Mouse (Mus musculus) layer of hippocampus, adult 18-20 months (tissue): Measurements from ENCODE around the gene Tle4. TPM values are rescaled to one million over a fixed set of nuclear protein-coding genes. Genes with fewer than 3 reads are reported as not detected.
"Not testable (repeated sequence)": the region's sequence is repeated elsewhere in the genome, so short reads cannot be mapped to it uniquely, and the experiment has no call there.

Source experiments
- DNase-seq, 2 experiments: peaks; one replicate each; pipeline ENCODE4 v3.0.0; 2022; ENCODE audit warnings: low spot score in 2 of 2
- long read RNA-seq: library from polyadenylated mRNA; stranded (forward); transcript quantifications from one replicate; pipeline ENCODE4 v2.0.0, GENCODE M21; 2021
- total RNA-seq, 2 experiments: library from RNA; stranded (reverse); gene quantifications; 2 replicates each; pipeline ENCODE4 v1.2.3; 2021

Tle4 gene
- total RNA-seq, result 10 to 100 TPM; 44.4 TPM
- long read RNA-seq, partial matches to known transcripts, result 7 of 9 reads
- long read RNA-seq, other reads (novel, unspliced or antisense), result 2 of 9 reads

DNA sequence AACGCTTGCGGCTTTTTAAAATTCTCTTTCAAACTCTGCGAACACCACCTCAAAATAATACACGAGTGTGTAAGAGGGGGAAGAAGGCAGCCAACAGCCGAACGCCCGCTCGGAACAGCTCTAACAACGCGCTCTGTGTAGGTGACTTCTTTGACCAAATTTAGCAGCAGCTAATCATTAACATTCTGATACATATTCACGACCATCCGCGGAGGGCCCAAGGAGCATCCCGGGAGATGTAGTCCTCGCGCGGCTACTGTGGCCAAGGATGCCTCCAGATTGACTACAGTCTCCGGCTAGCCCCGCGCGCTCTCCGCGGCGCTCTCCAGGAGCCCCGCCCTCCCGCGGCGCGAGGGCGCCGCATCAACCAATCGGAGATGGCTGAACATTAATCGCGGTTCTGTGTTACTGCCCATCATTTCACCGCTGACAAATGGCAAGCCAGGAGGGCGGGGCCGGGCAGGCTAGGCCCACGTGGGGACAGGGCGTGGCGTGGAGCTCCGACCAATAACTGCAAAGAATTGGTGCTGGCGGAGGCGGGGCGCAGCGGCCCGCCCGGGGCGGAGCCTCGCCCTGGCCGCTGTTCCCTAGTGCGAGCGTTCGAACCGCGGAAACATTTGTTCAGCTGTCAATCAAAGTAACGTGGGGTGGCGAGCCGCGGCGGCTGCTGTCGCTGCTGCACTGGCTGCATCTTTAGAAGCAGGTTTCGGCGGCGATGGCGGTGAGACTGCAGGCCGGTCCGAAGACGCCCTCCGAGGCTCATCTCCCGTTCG, at the start of gene Tle4:
Tle4 (minus strand) TSS at position 135 of the 773 bp plus-strand sequence.
- peak; percentile 100 for DNase-seq

DNA sequence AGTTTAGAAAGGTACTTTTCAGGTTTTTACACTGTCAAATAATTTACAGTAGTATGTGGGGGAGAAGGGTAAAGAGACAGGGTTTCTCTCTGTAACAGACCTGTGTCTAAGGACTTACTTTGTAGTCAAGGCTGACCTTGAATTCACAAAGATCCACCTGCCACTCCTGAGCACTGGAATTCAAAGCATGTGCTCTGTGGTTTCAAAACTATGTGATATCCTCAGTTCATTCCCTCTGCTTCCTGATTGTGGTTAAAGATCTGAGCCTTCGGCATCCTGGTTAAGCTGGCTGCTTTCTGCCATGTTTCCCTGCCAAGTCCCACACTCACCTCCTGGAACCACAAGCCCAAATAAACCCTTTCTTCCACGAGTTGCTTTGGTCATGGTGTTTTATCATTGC, 47.8 kb upstream of the Tle4 start:
- no peak for DNase-seq

DNA sequence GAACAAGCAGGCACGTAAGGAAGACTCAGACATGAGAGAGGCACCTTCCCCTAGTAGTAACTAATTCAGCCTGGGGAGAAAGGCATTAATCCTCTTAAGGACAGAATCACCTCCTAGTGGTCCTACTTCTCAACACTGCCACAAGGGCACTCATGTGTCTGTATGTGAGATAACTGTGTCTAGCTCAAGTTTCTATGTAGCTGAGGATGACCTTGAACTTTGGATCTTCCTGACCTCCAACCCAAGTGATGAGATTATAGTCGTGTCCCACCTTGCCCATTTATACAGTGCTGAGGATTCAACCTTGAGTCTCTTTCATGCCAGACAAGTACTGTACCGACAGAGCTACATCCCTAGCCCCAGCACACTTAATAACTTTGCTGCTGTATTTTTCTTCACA, 46.9 kb upstream of the Tle4 start:
- DNase-seq, result no peak

DNA sequence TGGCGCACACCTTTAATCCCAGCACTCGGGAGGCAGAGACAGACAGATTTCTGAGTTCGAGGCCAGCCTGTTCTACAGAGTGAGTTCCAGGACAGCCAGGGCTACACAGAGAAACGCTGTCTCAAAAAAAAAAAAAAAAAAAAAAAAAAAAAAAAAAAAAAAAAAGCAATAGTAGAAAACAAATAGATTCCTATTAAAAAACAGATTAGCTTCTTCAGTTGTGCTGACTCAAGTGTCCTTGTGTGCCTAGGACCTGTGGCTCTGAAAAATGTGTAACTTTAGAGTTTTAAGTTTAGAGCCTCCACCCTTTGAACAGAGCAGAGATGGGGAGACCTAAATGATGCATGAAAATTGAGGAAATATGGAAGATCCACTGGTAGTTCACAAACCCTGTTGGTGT, 45.2 kb upstream of the Tle4 start:
- not testable (repeated sequence) for DNase-seq

DNA sequence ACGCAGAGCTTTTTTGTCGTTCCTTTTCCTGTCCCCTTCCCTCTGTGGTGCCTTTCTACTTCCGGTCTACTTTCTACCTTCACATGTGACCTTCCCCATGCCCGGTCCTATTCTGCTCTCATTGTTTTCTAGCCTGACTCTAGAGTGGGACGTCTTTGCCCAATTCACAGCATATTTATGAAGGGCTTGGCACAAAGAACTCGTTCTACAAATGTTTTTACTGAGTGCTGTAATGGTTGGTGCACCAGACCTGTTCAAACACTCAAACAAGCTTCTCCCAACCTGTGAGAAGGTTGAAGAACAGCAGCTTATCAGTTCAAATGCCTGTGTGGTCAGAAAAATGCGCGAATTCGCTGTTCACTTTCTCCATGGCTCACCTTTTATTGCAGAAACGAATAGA, 44.8 kb upstream of the Tle4 start:
- no peak for DNase-seq

DNA sequence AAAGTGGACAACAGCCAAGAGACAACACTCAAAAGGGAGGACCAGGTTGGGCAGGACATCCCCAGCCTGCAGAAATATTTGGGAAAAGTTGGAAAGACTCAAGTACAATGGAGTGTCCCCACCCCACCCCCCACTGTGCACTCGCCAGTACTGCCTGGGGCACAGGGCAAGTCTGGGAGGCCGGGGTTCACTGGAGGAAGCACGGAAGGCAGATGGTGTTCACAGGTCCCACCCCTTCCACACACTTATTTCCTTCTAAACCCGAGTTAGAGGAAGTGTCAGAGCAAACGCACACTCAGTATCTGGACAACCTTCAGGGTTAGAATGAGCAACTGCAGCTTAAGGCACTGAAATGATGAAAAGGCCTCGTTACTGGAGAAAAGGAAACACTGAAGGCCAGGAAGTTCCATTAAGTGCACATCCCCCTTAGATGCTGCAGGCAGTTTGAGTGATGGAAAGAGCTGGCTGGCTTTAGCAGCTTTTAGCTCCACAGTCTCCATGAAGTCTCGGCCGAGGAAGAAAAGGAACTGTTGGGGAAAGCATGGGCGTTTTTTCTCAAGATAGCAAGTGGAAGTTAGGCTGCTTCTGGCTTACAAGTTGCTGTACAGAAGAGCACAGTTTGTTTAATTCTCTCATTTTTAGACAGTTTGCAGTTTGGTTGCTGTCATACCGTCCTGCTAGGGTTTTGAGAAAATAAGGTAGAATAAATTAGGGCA, 37.5 kb upstream of the Tle4 start:
- no peak for DNase-seq

DNA sequence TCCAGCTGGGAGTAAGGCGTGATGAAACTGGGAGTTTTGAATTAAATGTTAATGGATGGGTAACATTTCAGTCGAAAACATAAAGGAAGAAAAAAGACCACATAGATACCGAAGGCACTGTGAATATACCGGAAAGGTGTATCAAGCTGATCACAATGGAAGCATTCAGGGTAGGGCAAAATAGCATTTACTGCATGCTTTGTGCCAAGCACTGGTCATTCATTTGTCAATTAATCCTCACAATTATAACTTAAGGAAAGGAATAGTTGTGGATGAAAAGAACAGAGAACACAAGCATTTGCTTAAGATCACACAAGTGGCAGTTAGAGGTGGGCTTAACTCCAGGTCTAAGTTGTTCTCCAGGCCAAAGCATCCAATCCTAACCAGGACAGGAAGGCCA, 25.5 kb upstream of the Tle4 start:
- no peak for DNase-seq

DNA sequence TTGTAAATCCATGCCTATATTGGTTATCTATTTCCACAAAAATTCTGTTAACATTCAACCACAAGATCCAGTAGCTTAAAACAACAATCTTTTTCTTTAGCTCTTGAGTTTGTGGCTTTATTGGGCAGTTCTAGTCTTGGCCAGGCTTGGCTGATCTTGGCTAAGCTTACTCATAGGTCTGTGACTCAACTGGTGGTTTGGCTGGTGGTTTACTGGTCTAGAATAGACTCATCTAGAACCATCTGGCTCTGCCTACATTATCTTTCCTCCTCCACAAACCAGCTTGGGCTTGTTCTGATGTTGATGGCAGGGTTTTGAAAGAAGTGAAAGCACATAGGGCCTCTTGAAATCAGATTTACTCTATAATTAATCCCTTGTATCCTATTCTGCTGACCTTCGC, 22.7 kb upstream of the Tle4 start:
- peak; percentile 66 to 87 for DNase-seq

DNA sequence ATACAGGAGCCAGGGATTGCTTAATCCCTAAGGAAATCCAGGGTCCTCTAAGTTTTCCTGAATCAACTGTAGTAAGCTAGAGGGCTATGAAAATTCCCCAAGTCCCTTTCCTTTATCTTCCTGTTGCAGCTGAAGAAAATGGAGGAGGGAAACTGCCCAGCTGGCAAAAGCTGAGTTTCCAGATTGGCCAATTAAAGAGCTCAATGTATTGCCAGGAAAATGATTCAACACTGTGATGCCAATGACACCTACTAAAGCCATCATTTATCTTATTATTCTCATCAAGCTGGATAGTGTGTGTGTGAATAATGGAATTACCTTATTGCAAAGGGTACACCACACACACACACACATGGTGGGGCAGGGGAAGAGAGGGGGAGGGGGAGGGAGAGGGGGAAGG, 22.0 kb upstream of the Tle4 start:
- DNase-seq, result peak in 1 of 2 experiments; percentile 61

DNA sequence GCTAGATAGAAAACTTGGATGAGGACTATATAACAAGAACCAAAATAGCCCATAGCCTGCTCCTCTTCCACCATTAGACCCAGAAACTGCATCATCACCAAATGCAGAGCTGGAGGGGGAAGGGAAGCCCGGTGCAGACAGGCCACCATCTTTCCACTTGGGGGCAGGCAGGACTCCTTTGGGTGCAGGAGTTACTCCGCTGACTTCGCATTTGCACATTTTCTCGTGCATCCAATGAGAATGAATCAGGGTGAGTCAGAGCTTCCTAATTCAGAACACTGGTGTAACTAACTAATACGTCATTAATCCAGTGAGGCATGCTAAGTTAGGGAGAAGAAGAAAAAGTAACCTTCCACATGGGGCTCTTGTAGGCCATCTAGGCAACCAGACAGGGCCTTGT, 17.0 kb upstream of the Tle4 start:
- DNase-seq, result no peak

DNA sequence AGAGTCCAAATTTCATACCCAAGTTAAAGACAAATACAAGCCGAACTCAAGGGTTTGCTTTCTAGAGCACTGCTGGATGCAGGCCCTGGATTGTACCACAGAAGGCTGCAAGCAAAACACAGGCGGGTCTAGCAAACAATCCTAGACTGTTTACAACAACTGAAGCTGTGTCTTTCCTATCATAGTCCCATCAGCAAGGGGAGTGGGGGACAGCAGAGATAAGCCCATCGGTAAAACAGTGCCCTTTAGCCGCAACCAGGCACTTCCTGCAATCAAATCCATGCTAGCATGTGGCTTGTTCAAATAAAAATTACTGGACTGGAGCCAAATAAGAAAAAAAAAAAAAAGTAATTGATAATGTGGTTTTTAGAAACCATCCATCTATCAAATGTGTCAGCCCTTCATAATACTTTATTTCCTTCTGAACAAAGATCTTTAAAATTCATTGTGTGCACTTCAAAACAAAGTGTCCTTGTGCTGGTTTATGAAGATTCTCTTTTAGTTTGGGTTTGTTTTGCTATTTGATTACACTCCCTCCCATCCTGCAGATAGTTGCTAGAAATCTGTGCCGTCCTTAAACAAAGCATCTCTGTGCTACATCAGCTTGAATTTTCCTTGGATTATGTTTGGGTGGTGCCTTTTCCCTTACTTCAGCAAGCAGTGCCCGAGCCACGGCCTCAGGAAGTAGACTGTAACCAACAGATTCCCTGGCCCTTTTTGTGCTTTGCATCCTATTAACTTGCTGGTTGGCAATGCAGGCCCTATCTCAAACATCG, 12.9 kb upstream of the Tle4 start:
- DNase-seq, result no peak

DNA sequence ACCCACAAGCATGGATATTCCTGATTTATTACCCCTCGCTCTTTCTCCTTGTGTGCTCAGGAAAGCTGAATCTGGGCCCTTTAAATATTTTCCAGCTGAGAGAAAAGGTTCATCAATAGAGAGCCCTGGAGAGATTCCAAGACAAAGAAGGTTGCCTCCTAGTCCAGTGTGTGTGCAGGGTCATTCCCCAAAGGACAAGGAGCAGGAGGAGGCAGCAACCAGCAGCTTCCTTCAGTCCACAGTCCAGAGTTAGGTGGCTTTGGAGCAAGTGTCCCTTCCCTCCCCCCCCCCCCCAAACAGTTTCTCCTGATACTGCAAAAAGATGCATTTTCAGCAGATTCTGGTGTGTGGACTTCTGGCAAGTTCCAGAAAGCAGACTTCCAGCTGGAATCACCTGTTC, 3.0 kb upstream of the Tle4 start:
- no peak for DNase-seq

DNA sequence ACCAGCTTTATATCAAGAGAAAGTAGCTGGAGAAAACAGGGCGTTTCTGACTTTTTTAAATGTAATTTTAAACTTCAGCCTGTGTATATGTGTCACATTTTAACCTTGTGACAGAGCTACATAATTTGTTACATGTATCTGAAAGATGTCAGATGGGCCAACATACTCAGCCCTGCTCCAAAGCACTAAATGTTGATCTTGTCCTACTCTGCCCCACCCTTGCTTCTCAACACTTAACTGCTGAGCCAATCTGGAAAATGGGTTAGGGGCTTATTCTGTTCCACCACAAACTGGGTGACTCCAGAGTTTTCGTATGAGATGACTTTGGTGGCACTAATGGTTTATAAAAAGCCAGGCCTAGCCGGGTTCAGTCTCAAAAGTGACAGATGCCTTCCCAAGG, 2.5 kb upstream of the Tle4 start:
- no peak for DNase-seq

DNA sequence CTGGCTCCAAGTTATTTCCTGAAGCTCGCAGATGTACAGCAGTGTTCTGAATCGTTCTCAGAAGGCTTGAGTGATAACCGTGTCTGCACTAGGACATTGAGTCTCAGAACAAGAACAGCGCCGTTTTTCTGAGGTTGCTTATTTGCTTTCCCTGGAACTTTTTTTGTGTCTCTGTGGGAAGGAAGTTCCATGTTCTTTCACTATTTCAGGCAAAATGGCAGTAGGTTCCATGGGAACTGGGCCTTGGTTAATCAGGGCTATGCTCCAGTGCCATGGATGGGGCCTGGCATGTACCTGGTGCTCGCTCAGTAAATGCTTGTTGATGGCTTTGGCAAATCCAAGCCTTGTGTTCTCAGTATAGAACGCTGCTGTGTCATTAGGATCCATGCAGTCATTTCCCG, 2.0 kb upstream of the Tle4 start:
- DNase-seq, result no peak

DNA sequence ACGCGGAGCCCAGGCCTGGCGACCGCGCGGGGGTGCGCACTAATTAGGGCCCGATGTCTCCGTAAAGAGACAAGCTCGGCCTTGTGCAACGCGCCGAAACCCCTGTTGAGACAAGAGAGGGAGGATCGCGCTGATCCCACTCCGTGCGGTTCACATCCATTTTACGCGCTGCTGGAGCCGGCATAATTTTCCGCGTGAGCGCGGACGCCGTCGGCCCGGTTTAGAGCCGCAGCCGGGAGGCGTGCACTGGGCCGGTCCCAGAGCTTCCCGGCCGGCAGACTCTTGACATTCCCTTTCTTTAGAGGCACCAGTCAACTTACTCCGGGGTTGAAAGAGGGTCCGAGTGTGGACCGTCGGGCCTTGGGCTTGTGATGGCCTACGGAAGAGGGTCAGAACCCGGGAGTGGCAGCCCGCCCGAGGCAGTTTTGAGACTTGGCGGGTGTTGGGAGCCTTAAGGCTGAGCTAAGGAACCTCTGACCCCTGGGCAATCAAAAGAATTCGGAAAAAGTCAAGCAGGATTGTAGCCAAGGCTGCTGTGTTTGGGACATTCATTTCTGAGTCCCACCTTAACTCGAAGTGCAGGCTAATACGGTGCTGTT, 938 bp upstream of the Tle4 start:
- no peak for DNase-seq

DNA sequence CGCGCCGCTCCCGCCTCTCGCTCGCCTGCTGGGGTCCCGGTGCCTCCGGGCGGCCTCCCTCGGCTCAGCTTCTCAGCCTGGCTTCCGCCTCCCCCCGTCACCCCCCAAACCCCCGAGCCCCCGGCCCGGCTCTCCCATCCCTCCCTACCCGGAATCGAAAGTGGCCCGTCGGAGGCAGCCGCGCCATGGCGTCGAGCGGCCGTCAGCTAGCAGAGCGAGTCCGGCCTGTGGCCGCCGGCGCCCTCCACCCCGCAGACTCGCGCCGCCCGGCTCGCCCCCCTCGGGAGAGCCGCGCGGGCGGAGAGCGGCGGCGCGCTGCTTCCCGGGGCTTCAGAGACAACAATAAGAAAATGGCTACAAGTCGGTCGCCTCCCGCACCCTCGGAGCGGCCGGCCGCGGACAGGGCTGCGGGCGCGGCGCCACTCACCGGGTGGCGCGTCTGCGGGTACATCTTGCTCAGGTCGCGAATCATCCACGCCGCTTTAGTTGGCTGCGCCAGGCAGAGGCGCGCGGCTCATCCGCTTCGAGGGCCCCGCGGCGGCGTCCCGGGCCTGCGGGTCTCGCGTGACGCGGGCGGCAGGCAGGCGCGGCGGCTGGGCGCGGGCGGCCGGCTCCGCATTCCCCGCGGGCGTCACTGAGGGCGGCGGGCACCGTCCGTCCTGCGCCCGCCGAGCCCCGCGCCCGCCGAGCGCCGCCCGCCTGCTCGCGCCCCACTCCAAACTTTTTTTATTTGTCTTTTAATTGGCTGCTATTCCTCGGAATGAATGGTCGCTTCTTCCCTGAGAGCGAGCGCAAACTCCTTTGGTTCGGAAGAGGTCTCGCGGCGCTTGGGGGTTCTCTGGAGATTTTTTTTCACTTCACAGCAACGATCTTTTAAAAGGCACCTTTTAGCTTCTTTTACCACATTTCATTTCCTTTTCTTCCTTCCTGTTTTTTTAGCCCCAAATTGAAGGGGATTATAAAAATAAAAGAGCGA, 622 bp downstream of the Tle4 start:
- DNase-seq, result peak in 1 of 2 experiments; percentile 46

DNA sequence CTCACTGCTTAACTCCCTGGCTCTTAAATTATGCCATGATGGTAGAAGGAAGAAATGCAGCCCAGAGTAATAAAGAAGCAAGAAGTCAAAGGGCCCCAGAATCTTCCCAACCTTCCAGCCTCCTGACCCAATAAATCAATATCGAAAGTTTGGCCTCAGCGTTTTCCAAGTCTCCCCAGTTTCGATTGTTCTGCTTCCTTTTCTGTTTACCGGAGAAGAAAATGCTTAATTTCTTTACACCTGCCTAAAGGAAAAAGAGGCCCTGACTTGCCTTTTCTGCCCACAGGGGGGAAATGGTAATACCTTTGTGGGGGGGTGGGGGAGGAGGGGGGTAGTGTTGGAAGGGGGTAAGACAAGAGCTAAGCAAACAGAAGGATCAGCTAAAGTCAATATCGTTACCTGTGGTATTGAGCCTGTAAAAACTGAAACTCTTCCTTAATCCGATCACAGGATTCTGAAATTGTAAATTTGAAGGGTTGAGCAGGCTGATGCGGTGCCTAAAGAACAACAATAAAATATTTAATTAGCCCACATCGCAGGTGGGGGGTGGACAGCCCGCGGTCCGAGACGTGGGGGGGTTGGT, 1.4 kb downstream of the Tle4 start:
- no peak for DNase-seq

DNA sequence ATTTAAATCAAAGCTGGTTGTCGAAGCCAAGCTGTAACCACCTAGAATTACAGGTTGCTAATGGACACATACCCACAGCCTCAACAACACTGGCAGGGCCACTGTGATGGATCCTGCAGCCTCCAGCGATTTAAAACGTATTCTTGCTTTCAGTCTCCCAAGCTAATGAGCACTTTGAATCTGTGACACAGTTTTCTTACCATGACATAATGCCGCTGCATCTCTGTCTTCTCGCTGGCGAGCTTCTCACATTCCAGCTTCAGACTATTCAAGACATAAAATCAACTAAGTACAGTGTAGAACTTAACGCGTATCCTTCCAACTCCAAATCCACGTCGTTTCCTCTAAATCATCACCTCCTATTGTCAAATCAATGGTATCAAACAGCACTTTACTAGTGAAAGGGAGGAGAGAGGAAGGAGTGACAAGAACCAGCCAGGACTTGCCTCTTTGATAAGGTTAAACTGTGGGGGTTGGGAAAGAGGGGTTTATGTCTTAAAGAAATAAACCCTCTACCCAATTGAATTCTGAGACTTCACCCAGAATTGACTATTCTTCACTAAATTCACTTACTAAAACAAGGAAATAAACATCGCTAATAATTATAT, 2.4 kb downstream of the Tle4 start:
- peak in 1 of 2 experiments; percentile 41 for DNase-seq

DNA sequence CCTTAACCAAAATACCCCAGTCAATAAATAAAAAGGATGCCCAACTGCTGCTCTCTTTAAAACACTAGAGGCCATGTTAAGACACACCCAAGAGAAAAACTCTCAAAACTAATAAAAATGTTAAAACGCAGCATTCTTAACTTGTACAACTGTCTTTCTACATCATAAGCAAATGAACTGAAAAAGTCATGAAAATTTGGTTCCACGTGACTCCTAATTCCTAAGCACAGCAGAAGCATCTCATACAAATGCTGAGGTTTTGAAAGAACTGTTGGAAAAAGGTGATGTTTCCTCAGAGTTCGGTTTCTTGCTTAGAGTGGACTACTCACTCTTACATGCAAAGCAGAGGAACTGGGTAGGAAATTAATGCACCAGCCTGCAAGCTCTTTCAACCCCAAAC, 3.3 kb downstream of the Tle4 start:
- no peak for DNase-seq
